Mouse (Mus musculus) neural tube, embryonic 12.5 days (tissue): ENCODE results near the gene Dcaf4. TPM values are rescaled to one million over a fixed set of nuclear protein-coding genes. Genes with fewer than 3 reads are reported as not detected.

Experiments
- ATAC-seq: fragments of 200-750 bp; cut with Nextera tagmentation; 2 replicates; pipeline ENCODE4 v1.8.0; 2017; ENCODE audit warnings: low read depth, mild to moderate bottlenecking, moderate TSS enrichment, moderate library complexity; ENCODE audit not compliant: low FRiP score
- H3K27ac ChIP-seq: fragments of 300-500 bp; sonication (generic); 2 replicates; pipeline ENCODE4 v1.5.1; 2016
- H3K27me3 ChIP-seq: fragments of 300-500 bp; sonication (generic); replicated peaks from 2 replicates; pipeline ENCODE4 v1.6.1; 2016; ENCODE audit warnings: mild to moderate bottlenecking
- H3K36me3 ChIP-seq: fragments of 300-500 bp; sonication (generic); 2 replicates; pipeline ENCODE4 v1.6.1; 2016; ENCODE audit warnings: mild to moderate bottlenecking
- H3K4me1 ChIP-seq: fragments of 300-500 bp; sonication (generic); 2 replicates; pipeline ENCODE4 v1.6.1; 2016
- H3K4me2 ChIP-seq: fragments of 300-500 bp; sonication (generic); replicated peaks from 2 replicates; pipeline ENCODE4 v1.6.1; 2016; ENCODE audit warnings: mild to moderate bottlenecking
- H3K4me3 ChIP-seq: fragments of 300-500 bp; sonication (generic); 2 replicates; pipeline ENCODE4 v1.5.1; 2016
- H3K9ac ChIP-seq: fragments of 300-500 bp; sonication (generic); 2 replicates; pipeline ENCODE4 v1.6.1; 2016; ENCODE audit warnings: mild to moderate bottlenecking
- H3K9me3 ChIP-seq: fragments of 300-500 bp; sonication (generic); 2 replicates; pipeline ENCODE4 v1.6.1; 2016; ENCODE audit warnings: mild to moderate bottlenecking
- WGBS: fragments of 180-500 bp; shearing (Covaris S2); methylation state at CpG from one replicate; pipeline ENCODE4 v1.1.7; 2016; 5-methylcytosine and 5-hydroxymethylcytosine counted together
- polyA plus RNA-seq: library from polyadenylated mRNA; unstranded; fragments of >200 nt; fragmentation: Nextera tagmentation; extraction: Ambion mirVana; gene quantifications from 2 replicates; pipeline ENCODE4 v1.2.1, GENCODE M21; 2016

Dcaf4 gene
- polyA plus RNA-seq, 1 experiment from 2014 or later: 30.2 TPM

DNA sequence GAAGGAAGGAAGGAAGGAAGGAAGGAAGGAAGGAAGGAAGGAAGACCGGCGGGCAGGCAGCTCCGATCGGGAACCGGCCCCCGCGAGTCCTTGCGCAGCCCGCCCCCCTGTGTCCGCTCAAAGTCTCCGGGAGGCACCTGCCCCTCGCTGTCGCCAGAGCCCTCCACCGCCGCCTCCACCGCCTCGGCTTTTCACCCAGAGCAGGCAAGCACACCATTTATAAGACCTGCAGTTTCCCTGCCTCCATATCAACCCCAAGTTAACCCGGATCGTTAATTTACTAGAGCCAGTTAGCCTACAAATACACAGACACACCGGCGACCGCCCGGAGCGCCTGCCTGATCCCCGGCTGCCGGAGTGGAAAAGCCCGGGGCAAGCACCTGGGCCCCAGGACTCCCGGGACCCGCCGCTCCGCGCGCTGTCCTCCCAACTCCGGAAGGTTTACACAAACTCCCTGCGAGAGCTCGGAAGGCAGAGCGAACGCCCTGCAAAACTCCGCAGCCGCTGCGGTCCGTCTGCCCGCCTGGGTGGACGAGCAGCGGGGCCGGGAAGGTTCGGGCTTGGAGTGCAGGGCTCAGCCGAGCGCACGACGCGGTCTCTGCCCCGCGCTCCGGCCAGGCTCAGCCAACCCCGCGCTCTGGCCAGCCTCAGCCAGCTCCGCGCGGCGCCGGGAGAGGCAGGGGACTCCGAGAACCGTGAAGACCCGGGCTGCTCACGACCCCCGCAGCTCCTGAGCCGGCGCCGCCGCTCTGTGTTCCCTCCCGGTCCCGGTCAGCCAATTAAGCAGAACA lies 33.4 kb upstream of the Dcaf4 start:
- WGBS: under 1% methylated on average over 73 of the region's 73 CpGs
- Histone ChIP-seq H3K9ac (peak overlapping the region; percentile 79), H3K27me3 (no peaks in the 10 kb centered on the region), H3K4me3 (peak overlapping the region; percentile 80), H3K36me3 (no peaks in the 10 kb centered on the region), H3K9me3 (peaks cover 7% of the 10 kb centered on the region; the same call in 1 of the 2 replicates), H3K27ac (peak overlapping the region; percentile 70), H3K4me1 (peaks cover 28% of the 10 kb centered on the region), H3K4me2 (peak overlapping the region; percentile 100)
- peak; percentile 79 for ATAC-seq

- under 1% methylated on average over 31 of the region's 31 CpGs for WGBS
These were observed 32.7 kb upstream of the Dcaf4 start, which contains the start of gene Dpf3 for GRCm38 (mm10) chr12:83487476-83487991. Gene Dpf3, minus strand, starts transcription at chr12:83487716.

DNA sequence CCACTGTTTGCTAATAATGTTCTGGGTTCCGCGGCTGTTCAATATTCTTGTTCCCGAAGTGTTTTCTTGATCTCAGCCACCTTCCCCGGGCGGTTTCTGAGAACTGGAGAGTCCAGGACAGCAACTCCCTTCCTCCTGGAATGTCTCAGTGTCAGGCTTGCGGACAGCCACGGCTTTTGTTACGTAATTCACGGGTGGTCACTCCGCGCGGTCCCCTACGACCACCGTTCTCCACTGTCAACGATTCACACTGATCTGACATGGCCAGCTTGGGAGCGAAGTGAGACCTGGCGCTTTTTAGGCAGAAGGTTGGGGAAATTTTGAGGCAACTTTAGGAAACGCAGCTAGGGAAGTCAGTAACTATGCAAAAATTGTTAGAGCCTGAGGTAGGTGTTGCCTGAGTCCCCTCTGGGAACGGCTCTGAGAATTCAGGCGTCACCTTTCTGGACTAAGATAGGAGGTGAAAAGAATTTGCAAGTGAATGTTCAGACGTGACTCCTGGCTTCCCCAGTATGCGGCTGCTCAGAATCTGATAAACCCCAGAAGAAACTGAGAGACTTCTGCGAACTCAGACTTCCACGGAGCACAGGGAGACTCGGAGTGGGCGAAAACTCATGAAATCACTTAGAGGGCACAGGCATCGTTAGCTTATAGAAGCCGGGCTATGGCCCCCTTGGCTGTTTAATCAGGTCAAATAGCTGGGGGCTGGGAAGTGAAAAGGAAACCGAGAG lies 31.9 kb upstream of the Dcaf4 start:
- H3K36me3 ChIP-seq: no peaks in the 10 kb centered on the region
- peak overlapping the region; percentile 80 for H3K4me3 ChIP-seq
- H3K4me1 ChIP-seq: peaks cover 28% of the 10 kb centered on the region
- H3K9me3 ChIP-seq: peaks cover 7% of the 10 kb centered on the region; the same call in 1 of the 2 replicates
- WGBS: under 1% methylated on average over 29 of the region's 29 CpGs
- 0 out of 2 replicates have a peak overlapping the region, but pooled peaks have one; percentile 13 for H3K9ac ChIP-seq
- no peaks in the 10 kb centered on the region for H3K27me3 ChIP-seq
- H3K4me2 ChIP-seq: peak overlapping the region; percentile 100
- no peak for ATAC-seq
- no peak overlapping the region for H3K27ac ChIP-seq

More at GRCm38 (mm10) chr12:83487476-83487991, 32.7 kb upstream of the Dcaf4 start, which contains the start of gene Dpf3:
- peak; percentile 96 for ATAC-seq
- Histone ChIP-seq H3K4me3 (peak within 1 kb of the TSS; percentile 80), H3K27me3 (no peaks in the 10 kb centered on the region), H3K4me2 (peak within 1 kb of the TSS; percentile 100), H3K27ac (peak within 1 kb of the TSS; percentile 70), H3K4me1 (peaks cover 28% of the 10 kb centered on the region), H3K9me3 (peaks cover 7% of the 10 kb centered on the region; the same call in 1 of the 2 replicates), H3K36me3 (no peaks in the 10 kb centered on the region), H3K9ac (peak within 1 kb of the TSS; percentile 79)

GRCm38 (mm10) chr12:83489748-83490147 lies 30.5 kb upstream of the Dcaf4 start:
- Histone ChIP-seq H3K4me3 (no peak overlapping the region), H3K4me2 (no peak overlapping the region), H3K9ac (no peak overlapping the region), H3K36me3 (no peaks in the 10 kb centered on the region), H3K27ac (no peak overlapping the region), H3K4me1 (peaks cover 24% of the 10 kb centered on the region), H3K27me3 (no peaks in the 10 kb centered on the region), H3K9me3 (peaks cover 7% of the 10 kb centered on the region; the same call in 1 of the 2 replicates)
- ATAC-seq: no peak
- 45% methylated on average over 2 of the region's 2 CpGs for WGBS

DNA sequence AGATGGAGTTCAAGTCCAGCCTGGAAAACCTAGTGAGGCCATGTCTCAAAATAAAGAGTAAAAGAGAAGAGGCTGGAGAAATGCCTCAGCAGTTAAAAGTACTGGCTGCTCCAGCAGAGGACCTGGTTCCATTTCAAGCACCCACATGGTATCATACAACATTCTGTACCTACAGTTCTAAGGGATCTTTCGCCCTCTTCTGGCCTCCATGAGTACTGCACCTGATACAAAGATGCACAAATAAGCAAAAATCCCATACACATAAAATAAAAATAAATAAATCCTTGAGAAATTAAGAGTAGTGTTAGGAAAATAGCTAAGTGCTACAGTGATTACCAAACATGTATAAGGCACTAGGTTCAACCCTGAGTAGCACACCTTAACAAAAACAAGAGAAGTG lies 28.7 kb upstream of the Dcaf4 start:
- Histone ChIP-seq H3K36me3 (no peaks in the 10 kb centered on the region), H3K4me3 (no peak overlapping the region), H3K27me3 (no peaks in the 10 kb centered on the region), H3K9ac (no peak overlapping the region), H3K4me2 (no peak overlapping the region), H3K27ac (no peak overlapping the region), H3K4me1 (peaks cover 13% of the 10 kb centered on the region), H3K9me3 (peaks cover 7% of the 10 kb centered on the region; the same call in 1 of the 2 replicates)
- WGBS: 33% methylated on average over 1 of the region's 1 CpGs
- ATAC-seq: no peak

- Histone ChIP-seq H3K4me3 (no peak overlapping the region), H3K9me3 (peaks cover 7% of the 10 kb centered on the region; the same call in 1 of the 2 replicates), H3K9ac (no peak overlapping the region), H3K4me1 (peaks cover 13% of the 10 kb centered on the region), H3K36me3 (no peaks in the 10 kb centered on the region), H3K4me2 (no peak overlapping the region), H3K27me3 (no peaks in the 10 kb centered on the region), H3K27ac (no peak overlapping the region)
- no peak for ATAC-seq
- 82% methylated on average over 3 of the region's 3 CpGs for WGBS
These were observed 27.5 kb upstream of the Dcaf4 start for GRCm38 (mm10) chr12:83492808-83493207.

DNA sequence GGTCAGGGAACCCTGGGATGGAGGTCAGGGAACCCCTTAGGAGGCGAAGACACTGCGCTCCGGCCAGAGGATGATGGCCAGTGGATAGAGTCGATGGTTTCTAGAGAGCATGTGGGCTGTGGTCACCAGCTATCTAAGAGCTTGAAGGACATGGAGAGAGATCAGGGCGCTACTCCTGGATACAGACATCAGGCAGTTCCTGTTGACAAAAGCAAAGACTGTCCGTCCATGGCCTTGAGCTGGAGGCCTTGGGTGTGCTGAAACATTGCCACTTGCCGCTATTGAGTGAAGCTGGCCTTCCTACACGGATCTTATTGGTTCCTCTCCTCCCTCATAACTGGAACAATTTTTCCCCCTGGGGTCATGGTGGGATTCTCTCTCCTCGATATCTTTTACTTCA lies 26.1 kb upstream of the Dcaf4 start:
- no peak for ATAC-seq
- no peaks in the 10 kb centered on the region for H3K36me3 ChIP-seq
- H3K9me3 ChIP-seq: peaks cover 7% of the 10 kb centered on the region; the same call in 1 of the 2 replicates
- H3K4me2 ChIP-seq: no peak overlapping the region
- H3K4me3 ChIP-seq: no peak overlapping the region
- no peak overlapping the region for H3K27ac ChIP-seq
- WGBS: 87% methylated on average over 9 of the region's 9 CpGs
- H3K4me1 ChIP-seq: no peaks in the 10 kb centered on the region
- no peak overlapping the region for H3K9ac ChIP-seq
- H3K27me3 ChIP-seq: no peaks in the 10 kb centered on the region

- H3K4me1 ChIP-seq: no peaks in the 10 kb centered on the region
- no peak for ATAC-seq
- H3K9me3 ChIP-seq: peaks cover 7% of the 10 kb centered on the region; the same call in 1 of the 2 replicates
- no peaks in the 10 kb centered on the region for H3K36me3 ChIP-seq
- H3K4me2 ChIP-seq: no peak overlapping the region
- no peaks in the 10 kb centered on the region for H3K27me3 ChIP-seq
- H3K9ac ChIP-seq: no peak overlapping the region
- H3K4me3 ChIP-seq: no peak overlapping the region
- 72% methylated on average over 4 of the region's 4 CpGs for whole genome bisulfite sequencing
- no peak overlapping the region for H3K27ac ChIP-seq
These were observed 24.9 kb upstream of the Dcaf4 start for GRCm38 (mm10) chr12:83495248-83495960.

DNA sequence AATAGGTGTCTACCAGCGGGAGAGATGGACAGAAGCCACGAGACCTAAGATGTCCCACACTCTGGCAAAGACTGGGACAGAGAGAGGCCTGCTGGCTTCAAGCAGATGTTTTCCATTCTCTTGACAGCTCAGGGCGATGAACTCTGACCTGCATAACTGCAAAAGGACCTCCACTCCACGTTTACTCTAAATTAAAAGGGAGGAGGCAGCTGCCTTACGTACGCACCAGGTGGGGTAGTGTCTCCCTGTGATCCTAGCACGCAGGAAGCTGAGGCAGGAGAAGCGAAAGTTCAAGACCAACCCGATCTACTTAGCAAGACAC lies 24.3 kb upstream of the Dcaf4 start:
- ATAC-seq: no peak
- Histone ChIP-seq H3K36me3 (no peaks in the 10 kb centered on the region), H3K4me3 (no peak overlapping the region), H3K27me3 (no peaks in the 10 kb centered on the region), H3K9ac (no peak overlapping the region), H3K4me1 (no peaks in the 10 kb centered on the region), H3K9me3 (peaks cover 7% of the 10 kb centered on the region; the same call in 1 of the 2 replicates), H3K27ac (no peak overlapping the region), H3K4me2 (no peak overlapping the region)
- 69% methylated on average over 9 of the region's 9 CpGs for WGBS

DNA sequence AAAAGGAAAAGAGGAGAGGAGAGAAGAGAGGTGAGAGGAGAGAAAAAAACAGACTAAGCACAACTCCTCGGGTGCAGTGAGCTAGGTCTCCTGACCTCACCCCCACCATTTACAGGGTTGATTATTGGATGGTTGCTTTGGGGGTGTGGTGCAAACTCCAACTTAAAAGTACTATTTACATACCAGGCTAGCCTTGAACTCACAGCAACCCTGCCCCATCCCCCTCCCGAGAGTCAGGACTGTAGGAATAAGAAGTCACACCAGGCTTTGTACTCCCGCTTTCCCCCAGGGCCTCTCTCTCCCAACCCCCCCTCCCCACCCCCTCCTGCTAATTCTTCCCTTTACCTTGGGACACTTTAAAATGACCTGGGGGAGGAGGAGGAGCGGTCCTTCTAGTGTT lies 23.9 kb upstream of the Dcaf4 start:
- WGBS: 79% methylated on average over 4 of the region's 4 CpGs
- no peaks in the 10 kb centered on the region for H3K36me3 ChIP-seq
- H3K9me3 ChIP-seq: peaks cover 4% of the 10 kb centered on the region; the same call in 1 of the 2 replicates
- no peak overlapping the region for H3K4me3 ChIP-seq
- no peak for ATAC-seq
- H3K4me1 ChIP-seq: no peaks in the 10 kb centered on the region
- no peak overlapping the region for H3K4me2 ChIP-seq
- no peak overlapping the region for H3K27ac ChIP-seq
- no peaks in the 10 kb centered on the region for H3K27me3 ChIP-seq
- no peak overlapping the region for H3K9ac ChIP-seq

GRCm38 (mm10) chr12:83496736-83497135 lies 23.5 kb upstream of the Dcaf4 start:
- H3K9me3 ChIP-seq: no peaks in the 10 kb centered on the region
- no peak overlapping the region for H3K4me2 ChIP-seq
- no peaks in the 10 kb centered on the region for H3K27me3 ChIP-seq
- no peaks in the 10 kb centered on the region for H3K4me1 ChIP-seq
- 94% methylated on average over 6 of the region's 6 CpGs for WGBS
- no peaks in the 10 kb centered on the region for H3K36me3 ChIP-seq
- ATAC-seq: no peak
- H3K4me3 ChIP-seq: no peak overlapping the region
- no peak overlapping the region for H3K27ac ChIP-seq
- H3K9ac ChIP-seq: no peak overlapping the region

GRCm38 (mm10) chr12:83497959-83498358 lies 22.3 kb upstream of the Dcaf4 start:
- H3K4me3 ChIP-seq: no peak overlapping the region
- no peak overlapping the region for H3K27ac ChIP-seq
- H3K36me3 ChIP-seq: no peaks in the 10 kb centered on the region
- 82% methylated on average over 3 of the region's 3 CpGs for WGBS
- no peak for ATAC-seq
- H3K9ac ChIP-seq: no peak overlapping the region
- H3K9me3 ChIP-seq: no peaks in the 10 kb centered on the region
- no peaks in the 10 kb centered on the region for H3K4me1 ChIP-seq
- H3K27me3 ChIP-seq: no peaks in the 10 kb centered on the region
- no peak overlapping the region for H3K4me2 ChIP-seq
